Mouse (Mus musculus): Measurements from ENCODE around the gene Hcn4. TPM values are rescaled to one million over a fixed set of nuclear protein-coding genes. Genes with fewer than 3 reads are reported as not detected.

The Hcn4 gene
- polyA plus RNA-seq, 1 experiment from 2014 or later, result 1.6 TPM

DNA sequence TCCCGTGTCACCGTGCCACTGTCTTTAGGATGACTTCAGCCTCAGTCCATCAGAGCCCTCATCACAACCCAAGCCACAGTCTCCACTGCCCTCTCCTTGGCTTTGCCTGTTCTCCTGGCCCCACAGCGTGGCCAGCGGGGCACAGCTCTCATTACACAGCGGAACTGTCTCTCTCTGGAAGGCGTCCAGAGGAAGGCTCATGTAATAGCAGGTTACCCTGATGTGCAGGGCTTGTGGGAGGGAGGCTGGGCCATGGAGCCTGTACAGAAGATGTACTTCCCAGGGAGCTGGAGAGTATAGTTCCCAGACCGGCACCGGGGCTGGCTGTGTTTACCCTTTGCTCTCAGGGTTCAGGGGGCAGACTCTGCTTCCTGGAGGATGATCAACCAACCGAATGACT lies 6.8 kb upstream of the Hcn4 start:
- no peak overlapping the region for H3K4me3 ChIP-seq
- peak overlapping the region; percentile 33; the same call in 1 of the 2 replicates for H3K27ac ChIP-seq
- H3K27me3 ChIP-seq, result peaks cover 37% of the 10 kb centered on the region
- H3K36me3 ChIP-seq, result no peaks in the 10 kb centered on the region
- no peaks in the 10 kb centered on the region for H3K9me3 ChIP-seq (replicated peaks)
- WGBS, result 40% methylated on average over 9 of the region's 9 CpGs
- H3K4me1 ChIP-seq (replicated peaks), result peaks cover 58% of the 10 kb centered on the region
- no peak for ATAC-seq (replicated peaks; ENCODE audit: insufficient number of reproducible peaks, insufficient read depth, low FRiP score, low read depth)
- H3K9ac ChIP-seq, result no peak overlapping the region
- no peak overlapping the region for H3K4me2 ChIP-seq

DNA sequence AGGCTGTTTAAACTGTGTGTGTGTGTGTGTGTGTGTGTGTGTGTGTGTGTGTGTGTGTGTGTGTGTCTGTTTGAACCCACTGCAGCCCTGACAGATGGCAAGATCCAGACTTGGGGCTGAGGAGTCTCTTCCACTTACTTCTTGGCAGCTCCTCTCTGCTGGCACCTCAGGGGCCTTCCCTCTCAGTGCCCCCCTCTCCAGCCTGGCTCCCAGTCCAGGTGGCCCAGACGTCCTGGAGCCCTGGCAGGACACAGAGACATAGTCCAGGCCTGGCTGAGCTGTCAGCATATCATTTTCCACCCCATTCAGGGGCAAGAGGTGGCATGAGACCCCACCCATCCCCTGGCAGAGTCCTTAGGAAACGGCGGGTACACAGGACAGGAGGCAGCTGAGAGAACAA lies 5.5 kb upstream of the Hcn4 start:
- peaks cover 67% of the 10 kb centered on the region for H3K4me1 ChIP-seq (replicated peaks)
- 12% methylated on average over 3 of the region's 3 CpGs for WGBS
- H3K36me3 ChIP-seq, result no peaks in the 10 kb centered on the region
- H3K9me3 ChIP-seq (replicated peaks), result no peaks in the 10 kb centered on the region
- no peak overlapping the region for H3K9ac ChIP-seq
- no peak overlapping the region for H3K4me2 ChIP-seq
- H3K4me3 ChIP-seq, result no peak overlapping the region
- H3K27ac ChIP-seq, result no peak overlapping the region
- H3K27me3 ChIP-seq, result peaks cover 49% of the 10 kb centered on the region
- peak; percentile 72 for ATAC-seq (replicated peaks; ENCODE audit: insufficient number of reproducible peaks, insufficient read depth, low FRiP score, low read depth)

DNA sequence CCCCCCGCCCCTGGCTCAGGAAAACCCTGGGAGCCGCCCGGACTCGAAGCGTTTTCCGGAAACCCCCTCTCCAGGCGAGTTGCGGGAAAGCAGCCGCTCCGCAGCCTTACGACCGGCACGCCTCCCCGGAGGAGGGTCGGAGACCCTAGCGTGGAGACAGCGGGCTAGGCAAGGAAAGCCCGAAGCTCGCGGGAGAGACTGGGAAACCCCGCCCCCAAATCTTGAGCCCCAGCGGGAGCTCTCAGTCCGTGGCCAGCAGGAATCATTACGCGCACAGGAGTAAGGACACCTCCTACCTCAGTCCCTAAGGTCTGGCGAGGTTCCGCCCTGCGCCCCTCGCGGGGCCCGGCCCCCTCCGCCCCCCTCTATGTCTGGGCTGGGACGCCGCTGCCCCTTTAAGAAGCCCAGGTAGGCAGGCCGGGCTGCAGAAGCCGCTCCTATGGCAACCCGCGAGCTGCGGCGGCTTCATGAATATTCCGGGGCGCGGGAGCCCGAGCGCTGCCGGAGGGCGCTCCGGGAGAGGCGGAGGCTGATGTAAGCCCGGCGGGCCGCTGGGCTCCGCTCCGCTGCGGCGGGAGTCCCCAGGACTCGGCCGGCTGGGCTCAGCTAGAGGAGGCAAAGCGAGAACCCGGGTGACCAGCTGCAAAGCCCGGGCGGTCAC lies 651 bp upstream of the Hcn4 start:
- Histone ChIP-seq H3K4me3 (peak overlapping the region; percentile 83), H3K36me3 (no peaks in the 10 kb centered on the region), H3K9me3 (replicated peaks) (no peaks in the 10 kb centered on the region), H3K4me2 (peak overlapping the region; percentile 99), H3K9ac (peak overlapping the region; percentile 73), H3K4me1 (replicated peaks) (peaks cover 49% of the 10 kb centered on the region), H3K27me3 (peaks cover 75% of the 10 kb centered on the region), H3K27ac (peak overlapping the region; percentile 75)
- under 1% methylated on average over 62 of the region's 62 CpGs for WGBS
- peak; percentile 71 for ATAC-seq (replicated peaks; ENCODE audit: insufficient number of reproducible peaks, insufficient read depth, low FRiP score, low read depth)

DNA sequence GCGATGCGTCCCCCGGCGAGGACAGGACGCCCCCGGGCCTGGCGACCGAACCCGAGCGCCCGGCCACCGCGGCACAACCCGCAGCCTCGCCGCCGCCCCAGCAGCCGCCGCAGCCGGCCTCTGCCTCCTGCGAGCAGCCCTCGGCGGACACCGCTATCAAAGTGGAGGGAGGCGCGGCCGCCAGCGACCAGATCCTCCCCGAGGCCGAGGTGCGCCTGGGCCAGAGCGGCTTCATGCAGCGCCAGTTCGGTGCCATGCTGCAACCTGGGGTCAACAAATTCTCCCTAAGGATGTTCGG lies 655 bp downstream of the Hcn4 start:
- peak overlapping the region; percentile 99 for H3K4me2 ChIP-seq
- no peaks in the 10 kb centered on the region for H3K36me3 ChIP-seq
- under 1% methylated on average over 35 of the region's 35 CpGs for WGBS
- no peak overlapping the region for H3K27ac ChIP-seq
- no peak for ATAC-seq (replicated peaks; ENCODE audit: insufficient number of reproducible peaks, insufficient read depth, low FRiP score, low read depth)
- peaks cover 40% of the 10 kb centered on the region for H3K4me1 ChIP-seq (replicated peaks)
- no peaks in the 10 kb centered on the region for H3K9me3 ChIP-seq (replicated peaks)
- peak overlapping the region; percentile 73 for H3K9ac ChIP-seq
- H3K27me3 ChIP-seq, result peaks cover 68% of the 10 kb centered on the region
- H3K4me3 ChIP-seq, result peak overlapping the region; percentile 83

GRCm38 (mm10) chr9:58829627-58830026 lies 6.4 kb downstream of the Hcn4 start:
- Histone ChIP-seq H3K36me3 (no peaks in the 10 kb centered on the region), H3K27me3 (peaks cover 15% of the 10 kb centered on the region), H3K9ac (no peak overlapping the region), H3K27ac (no peak overlapping the region), H3K4me3 (no peak overlapping the region), H3K4me2 (no peak overlapping the region), H3K9me3 (replicated peaks) (no peaks in the 10 kb centered on the region), H3K4me1 (replicated peaks) (peaks cover 19% of the 10 kb centered on the region)
- WGBS, result 43% methylated on average over 4 of the region's 4 CpGs
- ATAC-seq (replicated peaks; ENCODE audit: insufficient number of reproducible peaks, insufficient read depth, low FRiP score, low read depth), result no peak

DNA sequence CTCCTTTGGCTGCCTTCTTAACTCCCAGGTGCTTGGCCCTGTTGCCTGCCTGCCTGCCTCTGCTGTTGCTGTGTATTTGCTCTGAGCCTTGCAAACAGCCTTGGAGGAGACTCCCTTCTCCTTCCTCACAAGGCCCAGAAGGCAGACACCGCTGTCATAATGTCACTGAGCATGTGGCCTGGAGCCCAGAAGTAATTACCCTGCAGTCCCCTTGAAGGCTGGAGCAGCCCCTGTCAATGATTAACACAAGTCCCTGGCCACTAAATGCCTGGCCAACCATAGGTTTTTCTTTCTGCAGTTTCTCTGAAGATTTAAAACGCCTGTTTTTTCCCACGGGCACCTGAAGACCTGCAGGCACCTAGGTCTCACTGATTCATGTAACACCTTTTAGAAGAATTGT lies 9.7 kb downstream of the Hcn4 start:
- Histone ChIP-seq H3K36me3 (no peaks in the 10 kb centered on the region), H3K4me1 (replicated peaks) (peaks cover 47% of the 10 kb centered on the region), H3K4me2 (no peak overlapping the region), H3K9ac (no peak overlapping the region), H3K9me3 (replicated peaks) (no peaks in the 10 kb centered on the region), H3K4me3 (no peak overlapping the region), H3K27me3 (no peaks in the 10 kb centered on the region), H3K27ac (no peak overlapping the region)
- ATAC-seq (replicated peaks; ENCODE audit: insufficient number of reproducible peaks, insufficient read depth, low FRiP score, low read depth), result no peak
- 59% methylated on average over 3 of the region's 3 CpGs for WGBS

GRCm38 (mm10) chr9:58837174-58837573 lies 14.0 kb downstream of the Hcn4 start:
- H3K4me3 ChIP-seq, result no peak overlapping the region
- peak overlapping the region; percentile 68 for H3K27ac ChIP-seq
- H3K4me1 ChIP-seq (replicated peaks), result peaks cover 39% of the 10 kb centered on the region
- WGBS, result 17% methylated on average over 5 of the region's 5 CpGs
- no peak overlapping the region for H3K9ac ChIP-seq
- H3K27me3 ChIP-seq, result no peaks in the 10 kb centered on the region
- H3K9me3 ChIP-seq (replicated peaks), result no peaks in the 10 kb centered on the region
- ATAC-seq (replicated peaks; ENCODE audit: insufficient number of reproducible peaks, insufficient read depth, low FRiP score, low read depth), result peak; percentile 51; the same call in 1 of the 2 replicates
- no peaks in the 10 kb centered on the region for H3K36me3 ChIP-seq
- H3K4me2 ChIP-seq, result 0 out of 2 replicates have a peak overlapping the region, but pooled peaks have one; percentile 10

GRCm38 (mm10) chr9:58838504-58838903 lies 15.3 kb downstream of the Hcn4 start:
- WGBS, result 57% methylated on average over 5 of the region's 5 CpGs
- peaks cover 50% of the 10 kb centered on the region for H3K4me1 ChIP-seq (replicated peaks)

DNA sequence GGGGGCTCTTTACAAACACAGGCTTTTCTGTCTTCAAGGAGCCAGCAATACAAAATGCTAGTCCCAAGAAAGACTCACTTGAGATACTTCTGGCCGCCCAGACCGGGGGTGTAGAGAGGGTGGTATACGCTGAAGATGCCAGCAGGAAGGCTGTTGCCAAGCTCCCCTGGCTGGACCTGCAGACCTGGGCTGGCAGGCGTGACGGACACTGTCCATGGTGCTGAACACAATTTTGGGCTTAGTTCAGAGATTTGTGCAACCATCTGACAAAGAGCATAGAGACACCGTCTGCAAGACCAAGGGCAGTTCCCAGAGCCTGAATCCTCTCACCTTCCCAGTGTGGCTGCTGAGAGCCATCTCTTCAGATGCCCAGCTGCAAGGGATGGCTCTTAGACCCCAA lies 18.4 kb downstream of the Hcn4 start:
- Histone ChIP-seq H3K4me2 (no peak overlapping the region), H3K27ac (no peak overlapping the region), H3K27me3 (no peaks in the 10 kb centered on the region), H3K9ac (no peak overlapping the region), H3K4me3 (no peak overlapping the region), H3K36me3 (no peaks in the 10 kb centered on the region), H3K9me3 (replicated peaks) (no peaks in the 10 kb centered on the region), H3K4me1 (replicated peaks) (peaks cover 39% of the 10 kb centered on the region)
- no peak for ATAC-seq (replicated peaks; ENCODE audit: insufficient number of reproducible peaks, insufficient read depth, low FRiP score, low read depth)
- WGBS, result 21% methylated on average over 6 of the region's 6 CpGs

More at GRCm38 (mm10) chr9:58838504-58838903, 15.3 kb downstream of the Hcn4 start:
- Histone ChIP-seq H3K36me3 (no peaks in the 10 kb centered on the region), H3K4me2 (no peak overlapping the region), H3K4me3 (no peak overlapping the region), H3K9ac (no peak overlapping the region), H3K9me3 (replicated peaks) (no peaks in the 10 kb centered on the region), H3K27me3 (no peaks in the 10 kb centered on the region), H3K27ac (no peak overlapping the region)
- ATAC-seq (replicated peaks; ENCODE audit: insufficient number of reproducible peaks, insufficient read depth, low FRiP score, low read depth), result no peak

DNA sequence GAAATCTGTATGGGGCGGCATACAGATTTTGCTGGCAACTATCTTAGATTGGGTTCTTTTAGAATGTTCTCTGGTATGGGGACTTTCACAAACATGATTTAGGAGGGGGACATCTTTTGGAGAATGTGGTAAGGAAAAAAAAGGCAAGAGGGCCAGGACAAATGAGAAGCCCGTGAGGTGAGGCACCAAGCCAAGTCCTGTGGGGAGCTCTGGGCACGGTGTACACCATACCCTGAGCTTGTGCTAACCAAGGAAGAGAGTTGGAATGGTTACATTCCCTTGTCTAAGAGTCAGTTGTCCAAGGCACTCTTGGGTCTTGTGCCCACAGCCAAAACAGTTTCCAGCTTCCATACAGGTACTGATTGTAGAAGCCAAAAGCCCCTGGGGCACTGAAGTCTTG lies 21.4 kb downstream of the Hcn4 start:
- Histone ChIP-seq H3K27ac (no peak overlapping the region), H3K9ac (no peak overlapping the region), H3K4me3 (no peak overlapping the region), H3K36me3 (no peaks in the 10 kb centered on the region), H3K4me1 (replicated peaks) (peaks cover 37% of the 10 kb centered on the region), H3K27me3 (no peaks in the 10 kb centered on the region), H3K4me2 (no peak overlapping the region), H3K9me3 (replicated peaks) (no peaks in the 10 kb centered on the region)
- ATAC-seq (replicated peaks; ENCODE audit: insufficient number of reproducible peaks, insufficient read depth, low FRiP score, low read depth), result no peak
- WGBS, result 90% methylated on average over 3 of the region's 3 CpGs

- no peaks in the 10 kb centered on the region for H3K27me3 ChIP-seq
- H3K4me2 ChIP-seq, result peak overlapping the region; percentile 45; the same call in 1 of the 2 replicates
- H3K4me3 ChIP-seq, result no peak overlapping the region
- peak overlapping the region; percentile 70 for H3K27ac ChIP-seq
- no peaks in the 10 kb centered on the region for H3K9me3 ChIP-seq (replicated peaks)
- H3K4me1 ChIP-seq (replicated peaks), result peaks cover 37% of the 10 kb centered on the region
- no peaks in the 10 kb centered on the region for H3K36me3 ChIP-seq
- no peak for ATAC-seq (replicated peaks; ENCODE audit: insufficient number of reproducible peaks, insufficient read depth, low FRiP score, low read depth)
- H3K9ac ChIP-seq, result no peak overlapping the region
- 7% methylated on average over 3 of the region's 3 CpGs for WGBS
Measured at GRCm38 (mm10) chr9:58847008-58847407, 23.8 kb downstream of the Hcn4 start.

DNA sequence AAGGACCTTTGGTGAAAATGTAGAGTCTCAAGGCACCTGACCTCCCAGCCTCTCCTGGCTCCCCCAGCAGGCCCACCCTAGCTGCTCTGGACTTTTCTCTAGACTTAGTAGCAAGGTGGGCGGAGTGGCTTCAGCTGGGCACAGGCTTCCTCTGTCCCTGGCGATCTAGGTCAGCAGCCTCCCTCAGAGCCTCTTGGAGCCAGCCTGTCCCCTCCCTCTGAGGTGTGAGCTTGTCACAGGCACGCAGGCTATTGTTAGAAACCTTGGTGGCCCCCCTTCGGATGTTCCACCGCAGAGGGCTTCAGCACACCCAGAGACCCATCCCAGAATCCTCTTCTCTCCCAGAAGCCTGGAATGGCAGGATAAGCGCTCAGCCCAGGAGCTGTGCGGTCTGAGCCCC lies 24.5 kb downstream of the Hcn4 start:
- Histone ChIP-seq H3K9me3 (replicated peaks) (no peaks in the 10 kb centered on the region), H3K4me2 (peak overlapping the region; percentile 45), H3K27ac (peak overlapping the region; percentile 70), H3K4me1 (replicated peaks) (peaks cover 33% of the 10 kb centered on the region), H3K27me3 (no peaks in the 10 kb centered on the region), H3K4me3 (no peak overlapping the region), H3K9ac (0 out of 2 replicates have a peak overlapping the region, but pooled peaks have one; percentile 16), H3K36me3 (no peaks in the 10 kb centered on the region)
- WGBS, result 34% methylated on average over 7 of the region's 7 CpGs
- peak; percentile 78 for ATAC-seq (replicated peaks; ENCODE audit: insufficient number of reproducible peaks, insufficient read depth, low FRiP score, low read depth)

All from heart, embryonic 15.5 days (tissue).